8 mouse cellular contexts compared by ENCODE assay signal in genomic region chr6:145250820-145251219, GRCm38 (mm10). TPM values are rescaled to one million over a fixed set of nuclear protein-coding genes. Genes with fewer than 3 reads are reported as not detected.
A peak's percentile ranks its signal among the peaks of the same experiment; 100 is the strongest.
DNase-seq lines count a peak whose midpoint lies in the region; ATAC-seq and TF ChIP-seq lines count a peak whose summit lies in the region.

No protein-coding gene starts in this region.

- WGBS in midbrain, embryonic 11.5 days: 15% methylated on average over 16 of the region's 16 CpGs

- peak overlapping the region; percentile 77 for H3K9ac ChIP-seq in ES-E14 (ENCODE audit: insufficient read depth, low read depth, low read length, poor library complexity, severe bottlenecking)
- peak overlapping the region; percentile 94 for H3K9ac ChIP-seq in midbrain, embryonic 11.5 days (ENCODE audit: low read length)

- ATAC-seq in midbrain, embryonic 11.5 days (ENCODE audit: low FRiP score): no peak; the same call in 1 of the 2 replicates

- intact Hi-C loops in heart, postnatal 25 days (cut with DNase I): loop anchor here (10.0 kb wide), 1 partner anchor 494 kb away; the partner anchor contains the start of gene Rassf8

- H3K9me3 ChIP-seq in ES-E14 (ENCODE audit: control insufficient read depth, insufficient read depth, low read depth, low read length): no peaks in the 10 kb centered on the region
- no peaks in the 10 kb centered on the region for H3K9me3 ChIP-seq in midbrain, embryonic 11.5 days (ENCODE audit: control insufficient read depth, low read length)

- no peaks in the 10 kb centered on the region; the same call in 1 of the 2 replicates for H3K27me3 ChIP-seq in midbrain, embryonic 11.5 days (ENCODE audit: control insufficient read depth, insufficient read depth, low read length)

- H3K4me1 ChIP-seq in ES-E14 (ENCODE audit: control insufficient read depth in 2 of 2, insufficient read depth in 2 of 2, low read length in 2 of 2, poor library complexity in 1 of 2): peaks cover 0 to 2% of the 10 kb centered on the region in 2 experiments; a peak in 1 of 4 replicates
- H3K4me1 ChIP-seq in midbrain, embryonic 11.5 days (ENCODE audit: control insufficient read depth, insufficient read depth, low read length): peaks cover 13% of the 10 kb centered on the region

- H3K4me2 ChIP-seq in midbrain, embryonic 11.5 days: peak overlapping the region; percentile 74

- H3K27ac ChIP-seq in ES-E14 (ENCODE audit: insufficient read depth, low read depth, low read length, poor library complexity, severe bottlenecking): no peak overlapping the region
- H3K27ac ChIP-seq in midbrain, embryonic 11.5 days (ENCODE audit: low read depth, low read length): no peak overlapping the region; the same call in 1 of the 2 replicates

- H3K36me3 ChIP-seq in ES-E14 (ENCODE audit: control insufficient read depth, insufficient read depth, low read length, poor library complexity, severe bottlenecking): peaks cover 2% of the 10 kb centered on the region
- no peaks in the 10 kb centered on the region for H3K36me3 ChIP-seq in midbrain, embryonic 11.5 days (ENCODE audit: control insufficient read depth, insufficient read depth, low read length)

- DNase-seq in heart, adult 9 months (ENCODE audit: low spot score in 2 of 2): peak; percentile 6 to 7
- DNase-seq in heart, postnatal 25 days (ENCODE audit: low spot score): no peak
- DNase-seq in ES-E14 (ENCODE audit: low read depth, low spot score): no peak
- peak; percentile 42 to 71 for DNase-seq in frontal cortex, adult 2 months (ENCODE audit: extremely low spot score in 1 of 2, low spot score in 1 of 2)
- peak; percentile 11 to 23 for DNase-seq in layer of hippocampus, postnatal 36 days
- DNase-seq in midbrain, embryonic 11.5 days (ENCODE audit: low spot score, missing footprints): no peak
- no peak for DNase-seq in ovary, postnatal 10 days (ENCODE audit: low spot score)
- no peak for DNase-seq in adipocyte (ENCODE audit: low spot score)

- peak overlapping the region; percentile 89 to 99 for H3K4me3 ChIP-seq in ES-E14 (ENCODE audit: insufficient read depth in 1 of 2, low read depth in 1 of 2, low read length in 2 of 2, poor library complexity in 1 of 2, severe bottlenecking in 1 of 2)
- peak overlapping the region; percentile 70 for H3K4me3 ChIP-seq in midbrain, embryonic 11.5 days (ENCODE audit: low read depth, low read length)

- in situ Hi-C loops in ES-E14 (cut with MboI; ENCODE audit: low sequenced_read_pairs in 2 of 2, unreplicated experiment in 2 of 2): loop anchor here in 1 of 2 experiments (10.0 kb wide), 1 partner anchor 94 kb away; no protein-coding TSS in a partner anchor

TF ChIP-seq in ES-E14, 5 proteins besides CTCF, POLR2A, EP300 and RAD21:
- TF ChIP-seq ZNF384 (IDR thresholded peaks at IDR 0.05; ENCODE audit: low read depth, low read length): no peak
- TF ChIP-seq HCFC1 (IDR thresholded peaks at IDR 0.05; ENCODE audit: borderline replicate concordance, insufficient read depth, low read length): no peak
- TF ChIP-seq ZC3H11A (IDR thresholded peaks at IDR 0.05; ENCODE audit: borderline replicate concordance, low read depth, low read length): no peak
- TF ChIP-seq MAFK (IDR thresholded peaks at IDR 0.05; ENCODE audit: insufficient read depth, low read depth, low read length): no peak
- no peak for TF ChIP-seq CHD2 (IDR thresholded peaks at IDR 0.05; ENCODE audit: low read depth, low read length)

RNA-seq across cellular contexts. Expression of gene Kras, which starts 0.8 kb away (rescaled TPM):
- 10 to 100 TPM; 30.4 to 34.0 TPM for total RNA-seq in heart, postnatal 25 days (2021)
- total RNA-seq in ES-E14 (2012; rRNA removed): 29.3 and 32.0 TPM in 2 replicates
- polyA plus RNA-seq in frontal cortex, adult 2 months (2012; rRNA removed): 43.6 and 48.2 TPM in 2 replicates
- total RNA-seq in layer of hippocampus, postnatal 36 days (2021): 10 to 100 TPM; 74.0 to 74.2 TPM
- polyA plus RNA-seq in midbrain, embryonic 11.5 days (2014; fragmentation: Nextera tagmentation; extraction: Ambion mirVana): 129 and 133 TPM in 2 replicates

RNA-seq across cellular contexts. Expression of gene Etfrf1, which starts 39.9 kb away (rescaled TPM):
- total RNA-seq in heart, postnatal 25 days (2021): 100 to 1,000 TPM; 100 to 112 TPM
- 11.4 and 12.9 TPM in 2 replicates for total RNA-seq in ES-E14 (2012; rRNA removed)
- 29.5 and 30.9 TPM in 2 replicates for polyA plus RNA-seq in frontal cortex, adult 2 months (2012; rRNA removed)
- 10 to 100 TPM; 20.6 to 21.1 TPM for total RNA-seq in layer of hippocampus, postnatal 36 days (2021)
- 41.8 and 42.3 TPM in 2 replicates for polyA plus RNA-seq in midbrain, embryonic 11.5 days (2014; fragmentation: Nextera tagmentation; extraction: Ambion mirVana)

RNA-seq across cellular contexts. Expression of gene Casc1, which starts 40.0 kb away (rescaled TPM):
- 1 to 10 TPM in 1 of 2 experiments, under 1 TPM in 1; 0.91 to 1.0 TPM for total RNA-seq in heart, postnatal 25 days (2021)
- total RNA-seq in ES-E14 (2012; rRNA removed): 0.80 and 0.85 TPM in 2 replicates
- 1.0 and 1.1 TPM in 2 replicates for polyA plus RNA-seq in frontal cortex, adult 2 months (2012; rRNA removed)
- 1 to 10 TPM; 1.2 to 1.9 TPM for total RNA-seq in layer of hippocampus, postnatal 36 days (2021)
- polyA plus RNA-seq in midbrain, embryonic 11.5 days (2014; fragmentation: Nextera tagmentation; extraction: Ambion mirVana): 0.27 and 0.73 TPM in 2 replicates

Comparison
In these comparisons a context has a peak if more than half of its experiments do, and no peak if none do; other contexts are left out.
1. DNase-seq: peak in heart, adult 9 months (2 of 2), frontal cortex, adult 2 months (2 of 2) and layer of hippocampus, postnatal 36 days (2 of 2); none in heart, postnatal 25 days (single experiment), ES-E14 (single experiment), midbrain, embryonic 11.5 days (single experiment), ovary, postnatal 10 days (single experiment) and adipocyte (single experiment).